Mouse (Mus musculus) kidney, adult 2 months (tissue): Measurements from ENCODE around the gene Adcy10. TPM values are rescaled to one million over a fixed set of nuclear protein-coding genes. Genes with fewer than 3 reads are reported as not detected.
A peak's percentile ranks its signal among the peaks of the same experiment; 100 is the strongest.

Source experiments
- DNase-seq: peaks from one replicate; pipeline ENCODE4 v3.0.0; 2021
- H3K27ac ChIP-seq: fragments of 200-500 bp; 2 replicates; pipeline ENCODE4 v1.5.1; 2012; ENCODE audit warnings: low read depth, low read length, control low read depth, inconsistent platforms; ENCODE audit not compliant: insufficient read depth
- H3K27me3 ChIP-seq: fragments of 200-500 bp; replicated peaks from 2 replicates; pipeline ENCODE4 v1.6.1; 2012; ENCODE audit warnings: mild to moderate bottlenecking, moderate library complexity, low read length, inconsistent platforms; ENCODE audit not compliant: control insufficient read depth, insufficient read depth
- H3K36me3 ChIP-seq: fragments of 200-500 bp; 2 replicates; pipeline ENCODE4 v1.6.1; 2012; ENCODE audit warnings: mild to moderate bottlenecking, moderate library complexity, low read length, inconsistent platforms; ENCODE audit not compliant: control insufficient read depth, insufficient read depth
- H3K4me1 ChIP-seq: fragments of 200-500 bp; 2 replicates; pipeline ENCODE4 v1.6.1; 2011; ENCODE audit warnings: low read length; ENCODE audit not compliant: control insufficient read depth, insufficient read depth
- H3K4me3 ChIP-seq: fragments of 200-500 bp; 2 replicates; pipeline ENCODE4 v1.5.1; 2011; ENCODE audit warnings: mild to moderate bottlenecking, low read depth, low read length, control low read depth; ENCODE audit not compliant: insufficient read depth
- CTCF ChIP-seq: fragments of 200-500 bp; conservative IDR thresholded peaks from 2 replicates; pipeline ENCODE4 v1.5.1; 2011; ENCODE audit warnings: low read depth, mild to moderate bottlenecking, control low read depth, low read length, moderate library complexity, mixed read lengths; ENCODE audit not compliant: insufficient read depth, insufficient read length
- POLR2A ChIP-seq: fragments of 200-500 bp; IDR thresholded peaks from one replicate; pipeline ENCODE4 v1.6.1; 2011; ENCODE audit warnings: low read depth, low read length, control low read depth
- WGBS: fragments of 180-500 bp; shearing (Covaris S2); methylation state at CpG from one replicate; pipeline ENCODE4 v1.1.7; 2018; 5-methylcytosine and 5-hydroxymethylcytosine counted together
- polyA plus RNA-seq: library from polyadenylated mRNA; depleted of rRNA; stranded (reverse); fragments of >200 nt; gene quantifications from 2 replicates; pipeline ENCODE4 v1.2.3, GENCODE M21; 2012

Gene Adcy10
- polyA plus RNA-seq, 1 experiment, result 0.39 TPM

GRCm38 (mm10) chr1:165460360-165460800, 24.6 kb upstream of the Adcy10 start, which contains the start of the genes Dcaf6 and Mpc2:
Gene Dcaf6, minus strand, starts transcription at chr1:165460475.
Gene Mpc2, plus strand, starts transcription at chr1:165460637.
- H3K4me1 ChIP-seq, result no peaks in the 10 kb centered on the region
- no peaks in the 10 kb centered on the region for H3K27me3 ChIP-seq
- peak within 1 kb of the TSS; percentile 89 for H3K4me3 ChIP-seq
- TF ChIP-seq CTCF (peak; percentile 32), POLR2A (peak; percentile 65)
- H3K27ac ChIP-seq, result peak within 1 kb of the TSS; percentile 100
- peak; percentile 99 for DNase-seq
- no peaks in the 10 kb centered on the region for H3K36me3 ChIP-seq
- under 1% methylated on average over 37 of the region's 37 CpGs for WGBS

- H3K27ac ChIP-seq, result peak overlapping the region; percentile 100
- TF ChIP-seq POLR2A (peak; percentile 93), CTCF (0 out of 2 replicates have a peak, but pooled peaks have one; percentile 21)
- WGBS, result under 1% methylated on average over 41 of the region's 41 CpGs
- no peaks in the 10 kb centered on the region; the same call in 1 of the 2 replicates for H3K36me3 ChIP-seq
- peak overlapping the region; percentile 89 for H3K4me3 ChIP-seq
- DNase-seq, result peak; percentile 100
- H3K4me1 ChIP-seq, result no peaks in the 10 kb centered on the region
- H3K27me3 ChIP-seq, result no peaks in the 10 kb centered on the region
Measured at GRCm38 (mm10) chr1:165460801-165461377, 24.1 kb upstream of the Adcy10 start.

GRCm38 (mm10) chr1:165461681-165462080, 23.3 kb upstream of the Adcy10 start:
- H3K4me3 ChIP-seq, result peak overlapping the region; percentile 89
- no peaks in the 10 kb centered on the region for H3K4me1 ChIP-seq
- no peaks in the 10 kb centered on the region for H3K27me3 ChIP-seq
- H3K27ac ChIP-seq, result peak overlapping the region; percentile 100
- no peak for TF ChIP-seq CTCF
- TF ChIP-seq POLR2A, result no peak
- under 1% methylated on average over 9 of the region's 9 CpGs for WGBS
- no peaks in the 10 kb centered on the region; the same call in 1 of the 2 replicates for H3K36me3 ChIP-seq
- peak; percentile 75 for DNase-seq

- DNase-seq, result no peak
- TF ChIP-seq CTCF, result no peak
- no peak for TF ChIP-seq POLR2A
- Histone ChIP-seq H3K27ac (peak overlapping the region; percentile 88), H3K27me3 (no peaks in the 10 kb centered on the region), H3K4me3 (no peak overlapping the region; the same call in 1 of the 2 replicates), H3K4me1 (peaks cover 3% of the 10 kb centered on the region; the same call in 1 of the 2 replicates), H3K36me3 (no peaks in the 10 kb centered on the region; the same call in 1 of the 2 replicates)
- 18% methylated on average over 1 of the region's 1 CpGs for WGBS
Measured at GRCm38 (mm10) chr1:165462861-165463260, 22.1 kb upstream of the Adcy10 start.

GRCm38 (mm10) chr1:165464574-165464973, 20.4 kb upstream of the Adcy10 start:
- no peak overlapping the region for H3K4me3 ChIP-seq
- H3K36me3 ChIP-seq, result no peaks in the 10 kb centered on the region; the same call in 1 of the 2 replicates
- DNase-seq, result no peak
- no peak overlapping the region for H3K27ac ChIP-seq
- peaks cover 10% of the 10 kb centered on the region for H3K4me1 ChIP-seq
- TF ChIP-seq POLR2A, result no peak
- TF ChIP-seq CTCF, result no peak
- 44% methylated on average over 3 of the region's 3 CpGs for whole genome bisulfite sequencing
- no peaks in the 10 kb centered on the region for H3K27me3 ChIP-seq

- Histone ChIP-seq H3K4me3 (no peak overlapping the region), H3K27me3 (no peaks in the 10 kb centered on the region), H3K4me1 (peaks cover 25% of the 10 kb centered on the region), H3K36me3 (no peaks in the 10 kb centered on the region; the same call in 1 of the 2 replicates), H3K27ac (peak overlapping the region; percentile 98)
- TF ChIP-seq POLR2A (no peak), CTCF (no peak)
- peak; percentile 74 for DNase-seq
Measured at GRCm38 (mm10) chr1:165468971-165469370, 16.0 kb upstream of the Adcy10 start.

- peak overlapping the region; percentile 98 for H3K27ac ChIP-seq
- TF ChIP-seq POLR2A (no peak), CTCF (no peak)
- peak; percentile 62 for DNase-seq
Measured at GRCm38 (mm10) chr1:165469717-165470116, 15.3 kb upstream of the Adcy10 start.

GRCm38 (mm10) chr1:165471490-165471889, 13.5 kb upstream of the Adcy10 start:
- Histone ChIP-seq H3K36me3 (peaks cover 6% of the 10 kb centered on the region), H3K27ac (no peak overlapping the region), H3K4me1 (peaks cover 29% of the 10 kb centered on the region), H3K27me3 (no peaks in the 10 kb centered on the region), H3K4me3 (no peak overlapping the region)
- no peak for DNase-seq
- TF ChIP-seq CTCF (no peak), POLR2A (no peak)
- 78% methylated on average over 1 of the region's 1 CpGs for WGBS

More at GRCm38 (mm10) chr1:165469717-165470116, 15.3 kb upstream of the Adcy10 start:
- Histone ChIP-seq H3K36me3 (no peaks in the 10 kb centered on the region; the same call in 1 of the 2 replicates), H3K27me3 (no peaks in the 10 kb centered on the region), H3K4me3 (no peak overlapping the region), H3K4me1 (peaks cover 25% of the 10 kb centered on the region)
